Mouse (Mus musculus) small intestine, adult 2 months (tissue): ENCODE measurements around the gene Chchd3. TPM values are rescaled to one million over a fixed set of nuclear protein-coding genes. Genes with fewer than 3 reads are reported as not detected.

ENCODE experiments used
- H3K27ac ChIP-seq: fragments of 200-500 bp; 2 replicates; pipeline ENCODE4 v1.5.1; 2012; ENCODE audit warnings: low read depth, low read length, control low read depth, inconsistent platforms; ENCODE audit not compliant: insufficient read depth
- H3K27me3 ChIP-seq: fragments of 200-500 bp; 2 replicates; pipeline ENCODE4 v1.6.1; 2012; ENCODE audit warnings: mild to moderate bottlenecking, moderate library complexity, low read length, inconsistent platforms; ENCODE audit not compliant: control insufficient read depth, insufficient read depth
- H3K36me3 ChIP-seq: fragments of 200-500 bp; 2 replicates; pipeline ENCODE4 v1.6.1; 2012; ENCODE audit warnings: mild to moderate bottlenecking, low read length, control low read depth, inconsistent platforms; ENCODE audit not compliant: control insufficient read depth, insufficient read depth
- H3K4me1 ChIP-seq: fragments of 200-500 bp; 2 replicates; pipeline ENCODE4 v1.6.1; 2012; ENCODE audit warnings: low read length, inconsistent platforms, mixed read lengths; ENCODE audit not compliant: control insufficient read depth, insufficient read depth, insufficient read length
- H3K4me3 ChIP-seq: fragments of 200-500 bp; 2 replicates; pipeline ENCODE4 v1.5.1; 2012; ENCODE audit warnings: low read depth, mild to moderate bottlenecking, control low read depth, inconsistent platforms, low read length, moderate library complexity
- CTCF ChIP-seq: fragments of 200-500 bp; IDR thresholded peaks from 2 replicates; pipeline ENCODE4 v1.5.1; 2012; ENCODE audit warnings: low read depth, mild to moderate bottlenecking, control low read depth, inconsistent platforms, low read length, moderate library complexity, mixed read lengths; ENCODE audit not compliant: insufficient replicate concordance, insufficient read length; ENCODE audit errors: extremely low read depth
- POLR2A ChIP-seq: fragments of 200-500 bp; IDR thresholded peaks from 2 replicates; pipeline ENCODE4 v1.6.1; 2012; ENCODE audit warnings: low read depth, mild to moderate bottlenecking, control low read depth, inconsistent platforms, low read length, moderate library complexity
- WGBS: fragments of 180-500 bp; shearing (Covaris S2); methylation state at CpG from one replicate; pipeline ENCODE4 v1.1.7; 2018; 5-methylcytosine and 5-hydroxymethylcytosine counted together
- polyA plus RNA-seq: library from polyadenylated mRNA; depleted of rRNA; stranded (reverse); fragments of >200 nt; gene quantifications from 2 replicates; pipeline ENCODE4 v1.2.3, GENCODE M21; 2012

Chchd3 gene
- polyA plus RNA-seq, 1 experiment = 78.8 TPM

DNA sequence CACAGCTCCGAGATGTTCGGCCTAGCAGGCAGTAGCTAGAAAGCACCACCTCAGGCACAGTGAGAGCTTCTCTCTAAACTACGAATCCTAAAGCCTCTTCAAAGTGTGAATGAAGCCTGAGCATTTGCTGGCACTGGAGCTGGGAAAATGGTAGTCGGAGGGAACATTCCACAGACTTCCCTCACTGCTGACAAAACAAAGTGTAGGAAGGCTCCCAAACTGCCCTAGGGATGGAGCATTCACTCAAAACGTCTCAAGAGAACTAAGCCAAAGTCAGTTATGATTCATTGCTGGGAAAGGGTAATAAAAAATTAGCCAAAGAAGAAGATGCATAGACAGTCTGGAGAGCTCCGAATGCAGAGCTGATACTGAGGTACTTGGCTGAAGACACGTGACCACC is 211.1 kb downstream of the Chchd3 start:
- H3K27ac ChIP-seq = no peak overlapping the region
- no peak for TF ChIP-seq POLR2A
- no peak for TF ChIP-seq CTCF
- WGBS = 88% methylated on average over 7 of the region's 7 CpGs
- 0 out of 2 replicates have a peak, but pooled peaks cover 2% of the 10 kb centered on the region for H3K4me1 ChIP-seq
- peaks cover 9% of the 10 kb centered on the region for H3K36me3 ChIP-seq
- no peaks in the 10 kb centered on the region for H3K27me3 ChIP-seq
- H3K4me3 ChIP-seq = no peak overlapping the region

DNA sequence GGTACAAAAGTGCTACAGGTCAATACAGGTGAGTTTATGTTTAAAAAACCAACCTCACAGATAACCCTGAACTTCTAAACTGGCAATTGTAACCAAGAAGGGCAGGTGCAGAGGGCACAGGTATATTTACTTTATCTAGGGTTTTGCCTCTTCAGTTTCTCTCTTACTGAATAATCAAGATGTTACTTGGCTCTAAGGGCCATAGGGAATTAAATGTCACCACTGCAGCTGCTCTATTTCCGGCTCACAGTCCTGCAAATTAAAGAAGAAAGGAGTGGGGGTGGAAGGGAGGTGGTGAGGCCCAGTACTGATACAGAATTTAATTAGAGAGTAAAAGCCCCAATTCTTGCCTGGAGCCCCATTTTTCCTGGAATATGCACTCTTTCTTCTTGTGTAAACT is 214.6 kb downstream of the Chchd3 start:
- Histone ChIP-seq H3K4me1 (0 out of 2 replicates have a peak, but pooled peaks cover 2% of the 10 kb centered on the region), H3K36me3 (peaks cover 7% of the 10 kb centered on the region), H3K27ac (no peak overlapping the region), H3K4me3 (no peak overlapping the region), H3K27me3 (no peaks in the 10 kb centered on the region)
- WGBS = 15% methylated on average over 1 of the region's 1 CpGs
- TF ChIP-seq POLR2A (no peak), CTCF (no peak)

DNA sequence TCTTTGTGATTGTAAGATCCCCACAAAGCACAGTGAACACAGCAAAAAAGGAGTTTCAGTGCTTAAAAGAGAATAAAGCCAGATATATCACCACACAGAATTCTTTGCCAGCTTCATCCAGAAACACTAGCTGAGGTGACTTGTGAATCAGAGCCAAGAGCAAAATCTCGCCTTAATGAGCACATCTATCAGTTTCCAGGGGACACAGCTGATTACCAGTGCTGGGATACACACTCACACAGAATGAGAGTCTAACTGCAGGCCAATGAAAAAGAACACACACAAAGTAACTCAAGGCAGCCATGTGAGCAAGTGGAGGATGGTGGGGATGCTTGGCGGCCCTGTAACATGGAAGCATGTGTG is 222.1 kb downstream of the Chchd3 start:
- Histone ChIP-seq H3K36me3 (peaks cover 1% of the 10 kb centered on the region; the same call in 1 of the 2 replicates), H3K27ac (no peak overlapping the region), H3K4me3 (no peak overlapping the region), H3K27me3 (no peaks in the 10 kb centered on the region), H3K4me1 (no peaks in the 10 kb centered on the region)
- TF ChIP-seq POLR2A = no peak
- no peak for TF ChIP-seq CTCF
- 94% methylated on average over 2 of the region's 2 CpGs for WGBS

DNA sequence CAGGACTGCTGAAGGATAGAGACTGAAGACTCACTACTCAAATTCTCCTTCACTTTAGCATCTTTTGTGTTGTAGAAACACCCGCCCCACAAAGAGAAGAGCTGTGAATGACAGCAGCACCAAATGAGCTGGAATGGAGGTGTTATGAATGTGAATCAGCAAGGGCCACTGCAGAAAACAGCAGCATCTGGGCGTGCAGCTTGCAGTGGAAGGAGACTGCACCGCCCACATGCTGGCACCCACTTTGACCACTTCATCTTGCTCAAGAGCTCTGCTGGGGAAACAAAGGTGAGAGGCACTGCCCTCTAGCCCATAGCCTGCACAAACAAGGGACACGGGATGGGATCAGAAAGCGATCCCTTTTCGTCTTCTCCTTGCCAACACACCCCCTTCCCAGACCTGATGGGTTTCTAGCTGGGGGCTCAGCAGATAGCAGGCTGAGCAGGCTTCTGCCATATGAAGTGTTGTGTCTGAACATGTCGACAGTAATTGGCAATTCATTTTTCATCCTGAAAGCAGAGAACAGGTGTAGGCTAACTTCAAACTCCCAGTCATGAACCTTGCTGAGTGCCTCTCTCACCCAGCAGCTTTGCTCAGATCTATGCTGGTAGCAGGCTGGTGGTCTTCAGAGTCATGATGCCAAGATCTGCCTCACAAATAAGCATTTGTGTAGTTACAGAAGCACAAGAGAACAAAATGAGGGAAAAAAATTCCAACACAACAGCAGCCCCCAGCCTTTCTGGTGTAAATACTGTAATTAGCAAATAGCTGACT is 222.7 kb downstream of the Chchd3 start:
- Histone ChIP-seq H3K36me3 (peaks cover 1% of the 10 kb centered on the region; the same call in 1 of the 2 replicates), H3K4me3 (no peak overlapping the region), H3K27me3 (no peaks in the 10 kb centered on the region), H3K4me1 (no peaks in the 10 kb centered on the region), H3K27ac (no peak overlapping the region)
- 92% methylated on average over 7 of the region's 7 CpGs for WGBS
- TF ChIP-seq CTCF = no peak
- TF ChIP-seq POLR2A = no peak

DNA sequence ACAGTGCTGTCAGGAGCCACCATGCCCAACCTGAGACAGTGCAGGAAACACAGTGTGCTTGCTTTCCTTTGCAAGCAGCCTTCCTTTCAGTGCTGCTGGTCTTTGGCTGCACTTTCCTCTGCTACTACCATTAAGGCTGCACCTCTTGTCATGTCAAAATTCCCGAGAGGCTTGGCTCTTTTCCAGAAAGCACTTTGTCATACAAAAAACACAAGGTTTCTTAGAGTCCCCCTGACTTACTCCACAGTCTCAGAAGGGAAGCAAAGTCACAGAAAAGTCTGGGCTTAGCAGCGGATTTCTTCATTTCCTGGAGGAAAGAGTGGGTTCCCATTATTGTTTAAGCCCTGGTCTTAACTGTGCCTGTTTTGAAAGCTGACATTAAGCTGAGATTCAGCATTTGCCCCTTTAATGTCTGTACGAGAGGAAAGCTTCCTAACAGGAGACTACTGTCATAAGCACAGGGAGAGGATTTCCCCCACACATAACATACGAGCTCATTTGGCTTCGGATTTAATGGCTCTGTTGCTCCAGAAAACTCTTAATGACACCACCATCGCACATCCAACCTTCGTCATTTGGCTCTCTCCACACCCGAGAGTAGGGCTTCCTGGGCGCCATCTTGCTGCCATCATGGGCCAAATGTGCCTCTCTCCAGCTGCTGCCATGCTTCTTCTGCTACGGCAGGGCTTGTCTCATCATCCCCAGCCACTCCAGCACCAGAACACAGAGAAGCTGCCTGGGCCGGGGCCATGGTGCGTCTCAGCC is 236.0 kb downstream of the Chchd3 start:
- Histone ChIP-seq H3K27ac (no peak overlapping the region), H3K27me3 (no peaks in the 10 kb centered on the region), H3K36me3 (peaks cover 6% of the 10 kb centered on the region; the same call in 1 of the 2 replicates), H3K4me3 (no peak overlapping the region), H3K4me1 (no peaks in the 10 kb centered on the region; the same call in 1 of the 2 replicates)
- 87% methylated on average over 12 of the region's 12 CpGs for WGBS
- TF ChIP-seq CTCF (no peak), POLR2A (no peak)

DNA sequence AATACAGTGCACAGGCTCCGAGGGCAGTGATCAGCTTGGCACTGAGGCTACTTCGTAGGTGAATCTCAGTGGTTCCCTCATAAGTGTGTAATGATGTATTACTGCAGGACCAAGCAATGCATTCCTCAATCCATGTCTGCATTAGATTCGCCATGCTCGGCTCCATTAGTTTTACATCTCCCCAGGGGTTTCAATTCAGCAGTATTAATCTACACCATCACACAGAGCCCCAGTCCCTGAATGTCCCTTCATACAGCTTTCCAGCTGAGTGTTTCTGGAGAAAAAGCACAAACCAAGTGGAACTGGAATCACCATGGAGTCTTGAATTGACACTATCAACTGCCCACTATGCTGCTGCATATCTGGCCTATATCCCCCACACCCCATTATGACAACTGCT is 241.1 kb downstream of the Chchd3 start:
- Histone ChIP-seq H3K27ac (no peak overlapping the region), H3K27me3 (no peaks in the 10 kb centered on the region), H3K36me3 (peaks cover 5% of the 10 kb centered on the region), H3K4me1 (no peaks in the 10 kb centered on the region; the same call in 1 of the 2 replicates), H3K4me3 (no peak overlapping the region)
- TF ChIP-seq CTCF = no peak
- no peak for TF ChIP-seq POLR2A
- 96% methylated on average over 4 of the region's 4 CpGs for WGBS

DNA sequence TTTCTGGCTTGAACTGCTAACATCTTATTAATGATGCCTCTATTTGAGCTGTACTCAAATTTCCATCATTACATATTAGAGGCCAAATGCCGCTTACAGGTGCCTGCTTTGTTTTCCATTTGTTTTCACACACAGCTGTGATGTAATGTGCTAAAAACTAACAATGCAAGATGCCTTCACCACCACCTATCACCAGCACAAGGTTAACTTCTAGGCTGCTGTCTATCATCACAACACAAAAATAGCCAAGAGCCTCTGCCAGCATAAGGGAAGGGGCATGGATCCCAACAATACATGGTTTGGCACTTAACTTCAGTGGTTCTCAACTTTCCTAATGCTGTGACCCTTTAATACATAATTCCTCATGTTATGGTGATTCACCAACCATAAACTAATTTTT is 251.3 kb downstream of the Chchd3 start:
- H3K36me3 ChIP-seq = no peaks in the 10 kb centered on the region
- no peak overlapping the region for H3K4me3 ChIP-seq
- H3K4me1 ChIP-seq = no peaks in the 10 kb centered on the region
- no peak overlapping the region for H3K27ac ChIP-seq
- no peaks in the 10 kb centered on the region for H3K27me3 ChIP-seq
- TF ChIP-seq CTCF (no peak), POLR2A (no peak)
- 96% methylated on average over 1 of the region's 1 CpGs for WGBS
